Mouse (Mus musculus): ENCODE results near the gene Nr1d2.

DNA sequence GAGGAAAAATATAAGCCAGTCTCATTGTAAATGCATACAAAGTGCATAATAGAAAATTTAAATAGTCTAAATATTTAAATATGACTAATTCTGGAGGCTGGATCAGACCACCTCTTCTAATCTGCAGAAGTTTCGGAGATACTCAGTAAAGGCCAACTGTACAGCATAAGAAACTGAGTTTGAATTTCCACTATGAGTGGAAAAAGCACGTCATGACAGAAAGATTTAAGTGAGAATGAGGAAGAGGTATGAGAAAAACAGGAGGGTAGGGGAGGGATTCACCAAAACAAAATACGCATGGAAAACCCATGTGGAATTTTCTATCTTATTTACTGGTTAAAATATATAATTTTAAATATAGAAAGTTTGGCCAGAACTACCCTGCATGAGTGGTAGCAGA is 71.3 kb downstream of the Nr1d2 start:
- TF ChIP-seq POLR2A (IDR thresholded peaks at IDR 0.05; ENCODE audit: borderline replicate concordance, control insufficient read depth, low read depth, low read length): no peak
- no peak for TF ChIP-seq CTCF (IDR thresholded peaks at IDR 0.05; ENCODE audit: control insufficient read depth, insufficient read depth, low read length)

Measured in bone marrow, adult 2 months (tissue).